Comparison of ENCODE assay signal across 11 mouse cellular contexts in genomic region chr13:82058131-82058731, GRCm38 (mm10).
A peak's percentile ranks its signal among the peaks of the same experiment; 100 is the strongest.
DNase-seq lines count a peak whose midpoint lies in the region; ATAC-seq and TF ChIP-seq lines count a peak whose summit lies in the region.
"Had no signal": no experiment of that assay in that cellular context is flagged by ENCODE, and none has a peak within 500 bp of the region (broad histone marks: within the 10 kb centered on the region; RNA-seq: fewer than 3 reads in every experiment).

No protein-coding gene starts in this region.

- H3K4me3 ChIP-seq in hindbrain, embryonic 12.5 days = no peak overlapping the region
- H3K4me3 ChIP-seq in hindbrain, embryonic 11.5 days (ENCODE audit: low read depth, low read length) = no peak overlapping the region
- no peak overlapping the region for H3K4me3 ChIP-seq in embryonic facial prominence, embryonic 13.5 days
- H3K4me3 ChIP-seq in hindbrain, embryonic 14.5 days (replicated peaks; ENCODE audit: low read length) = no peak overlapping the region
- no peak overlapping the region for H3K4me3 ChIP-seq in neural tube, embryonic 15.5 days (replicated peaks)
- no peak overlapping the region for H3K4me3 ChIP-seq in layer of hippocampus, adult 2 months
- H3K4me3 ChIP-seq: kidney, embryonic 15.5 days; left cerebral cortex, adult 2 months; neural tube, embryonic 12.5 days had no signal

- no peak for DNase-seq in hindbrain, embryonic 11.5 days (ENCODE audit: low spot score)
- no peak for DNase-seq in hindbrain, embryonic 14.5 days (ENCODE audit: low spot score)
- DNase-seq in thymus, postnatal 36 days = no peak
- no peak for DNase-seq in layer of hippocampus, adult 2 months (ENCODE audit: low spot score in 2 of 2)
- no peak for DNase-seq in layer of hippocampus, postnatal 25 days (ENCODE audit: extremely low spot score in 1 of 2, low spot score in 1 of 2)

- TF ChIP-seq CTCF in layer of hippocampus, adult 2 months (conservative IDR thresholded peaks at IDR 0.05) = no peak

- ATAC-seq in hindbrain, embryonic 12.5 days (ENCODE audit: low FRiP score) = peak; percentile 74
- ATAC-seq in hindbrain, embryonic 11.5 days (ENCODE audit: low FRiP score) = no peak
- ATAC-seq in embryonic facial prominence, embryonic 13.5 days (ENCODE audit: insufficient number of reproducible peaks, insufficient read depth, low FRiP score, low TSS enrichment, low read depth) = no peak
- ATAC-seq in hindbrain, embryonic 14.5 days (ENCODE audit: low FRiP score) = peak; percentile 63; the same call in 1 of the 2 replicates
- peak; percentile 47; the same call in 1 of the 2 replicates for ATAC-seq in neural tube, embryonic 15.5 days (ENCODE audit: low FRiP score)

- H3K4me2 ChIP-seq in hindbrain, embryonic 12.5 days (replicated peaks) = no peak overlapping the region
- H3K4me2 ChIP-seq in hindbrain, embryonic 11.5 days (replicated peaks; ENCODE audit: low read depth, low read length) = no peak overlapping the region
- no peak overlapping the region for H3K4me2 ChIP-seq in embryonic facial prominence, embryonic 13.5 days
- H3K4me2 ChIP-seq in hindbrain, embryonic 14.5 days (replicated peaks) = no peak overlapping the region
- H3K4me2 ChIP-seq in neural tube, embryonic 15.5 days = no peak overlapping the region
- H3K4me2 ChIP-seq: kidney, embryonic 15.5 days; neural tube, embryonic 12.5 days had no signal

- H3K4me1 ChIP-seq in hindbrain, embryonic 12.5 days = peaks cover 9% of the 10 kb centered on the region; the same call in 1 of the 2 replicates
- no peaks in the 10 kb centered on the region for H3K4me1 ChIP-seq in hindbrain, embryonic 11.5 days (replicated peaks; ENCODE audit: control insufficient read depth, insufficient read depth, low read length)
- H3K4me1 ChIP-seq in embryonic facial prominence, embryonic 13.5 days = peaks cover 16% of the 10 kb centered on the region
- peaks cover 18% of the 10 kb centered on the region for H3K4me1 ChIP-seq in hindbrain, embryonic 14.5 days (replicated peaks; ENCODE audit: control insufficient read depth, insufficient read depth, low read length)
- H3K4me1 ChIP-seq in neural tube, embryonic 15.5 days = peaks cover 11% of the 10 kb centered on the region; the same call in 1 of the 2 replicates

- H3K9me3 ChIP-seq in hindbrain, embryonic 12.5 days (replicated peaks) = no peaks in the 10 kb centered on the region
- no peaks in the 10 kb centered on the region for H3K9me3 ChIP-seq in hindbrain, embryonic 11.5 days (ENCODE audit: control insufficient read depth, low read length)
- no peaks in the 10 kb centered on the region for H3K9me3 ChIP-seq in embryonic facial prominence, embryonic 13.5 days
- H3K9me3 ChIP-seq in hindbrain, embryonic 14.5 days (ENCODE audit: control insufficient read depth, low read length) = no peaks in the 10 kb centered on the region
- H3K9me3 ChIP-seq in neural tube, embryonic 15.5 days (replicated peaks) = no peaks in the 10 kb centered on the region
- H3K9me3 ChIP-seq: kidney, embryonic 15.5 days; neural tube, embryonic 12.5 days had no signal

- H3K9ac ChIP-seq in hindbrain, embryonic 12.5 days = no peak overlapping the region
- no peak overlapping the region for H3K9ac ChIP-seq in hindbrain, embryonic 11.5 days (ENCODE audit: low read depth, low read length)
- no peak overlapping the region for H3K9ac ChIP-seq in embryonic facial prominence, embryonic 13.5 days
- no peak overlapping the region for H3K9ac ChIP-seq in hindbrain, embryonic 14.5 days
- no peak overlapping the region for H3K9ac ChIP-seq in neural tube, embryonic 15.5 days (replicated peaks)
- H3K9ac ChIP-seq: kidney, embryonic 15.5 days; neural tube, embryonic 12.5 days had no signal

- H3K27ac ChIP-seq in hindbrain, embryonic 12.5 days = no peak overlapping the region
- no peak overlapping the region for H3K27ac ChIP-seq in hindbrain, embryonic 11.5 days (ENCODE audit: low read depth, low read length)
- peak overlapping the region; percentile 39; the same call in 1 of the 2 replicates for H3K27ac ChIP-seq in embryonic facial prominence, embryonic 13.5 days
- H3K27ac ChIP-seq in hindbrain, embryonic 14.5 days = peak overlapping the region; percentile 32; the same call in 1 of the 2 replicates
- 0 out of 2 replicates have a peak overlapping the region, but pooled peaks have one; percentile 18 for H3K27ac ChIP-seq in neural tube, embryonic 15.5 days (replicated peaks)
- H3K27ac ChIP-seq in layer of hippocampus, adult 2 months = no peak overlapping the region
- H3K27ac ChIP-seq: kidney, embryonic 15.5 days; left cerebral cortex, adult 2 months; neural tube, embryonic 12.5 days had no signal

- 46% methylated on average over 3 of the region's 3 CpGs for WGBS in hindbrain, embryonic 12.5 days
- 63% methylated on average over 3 of the region's 3 CpGs for WGBS in hindbrain, embryonic 11.5 days
- WGBS in embryonic facial prominence, embryonic 13.5 days = 16% methylated on average over 3 of the region's 3 CpGs
- WGBS in hindbrain, embryonic 14.5 days = 37% methylated on average over 3 of the region's 3 CpGs
- 11% methylated on average over 3 of the region's 3 CpGs for WGBS in neural tube, embryonic 15.5 days

- H3K36me3 ChIP-seq in hindbrain, embryonic 12.5 days = no peaks in the 10 kb centered on the region
- H3K36me3 ChIP-seq in hindbrain, embryonic 11.5 days (ENCODE audit: control insufficient read depth, insufficient read depth, low read length) = no peaks in the 10 kb centered on the region
- H3K36me3 ChIP-seq in embryonic facial prominence, embryonic 13.5 days = no peaks in the 10 kb centered on the region
- H3K36me3 ChIP-seq in hindbrain, embryonic 14.5 days (replicated peaks; ENCODE audit: control insufficient read depth, insufficient read depth) = no peaks in the 10 kb centered on the region
- H3K36me3 ChIP-seq in neural tube, embryonic 15.5 days = no peaks in the 10 kb centered on the region
- H3K36me3 ChIP-seq: kidney, embryonic 15.5 days; neural tube, embryonic 12.5 days had no signal

- H3K27me3 ChIP-seq in hindbrain, embryonic 12.5 days = no peaks in the 10 kb centered on the region
- no peaks in the 10 kb centered on the region for H3K27me3 ChIP-seq in hindbrain, embryonic 11.5 days (ENCODE audit: control insufficient read depth, insufficient read depth, low read length)
- H3K27me3 ChIP-seq in embryonic facial prominence, embryonic 13.5 days = no peaks in the 10 kb centered on the region
- no peaks in the 10 kb centered on the region for H3K27me3 ChIP-seq in hindbrain, embryonic 14.5 days (ENCODE audit: control insufficient read depth, insufficient read depth, low read length)
- H3K27me3 ChIP-seq in neural tube, embryonic 15.5 days (replicated peaks) = no peaks in the 10 kb centered on the region
- H3K27me3 ChIP-seq: kidney, embryonic 15.5 days; neural tube, embryonic 12.5 days had no signal

Comparison
In these comparisons a context has a peak if more than half of its experiments do, and no peak if none do; other contexts are left out.
1. ATAC-seq: peak in hindbrain, embryonic 12.5 days (single experiment), hindbrain, embryonic 14.5 days (single experiment) and neural tube, embryonic 15.5 days (single experiment); none in hindbrain, embryonic 11.5 days (single experiment) and embryonic facial prominence, embryonic 13.5 days (single experiment).
2. H3K27ac ChIP-seq: peak in embryonic facial prominence, embryonic 13.5 days (single experiment), hindbrain, embryonic 14.5 days (single experiment) and neural tube, embryonic 15.5 days (single experiment); none in hindbrain, embryonic 12.5 days (single experiment), hindbrain, embryonic 11.5 days (single experiment) and layer of hippocampus, adult 2 months (single experiment).